Mouse (Mus musculus) forebrain, postnatal 0 days (tissue): ENCODE results near the gene D17H6S53E. TPM values are rescaled to one million over a fixed set of nuclear protein-coding genes. Genes with fewer than 3 reads are reported as not detected.

Source experiments
- ATAC-seq: fragments of 200-750 bp; cut with Nextera tagmentation; 2 replicates; pipeline ENCODE4 v1.8.0; 2017; ENCODE audit warnings: mild to moderate bottlenecking, moderate library complexity
- DNase-seq: peaks from one replicate; pipeline ENCODE4 v3.0.0-alpha.2; 2015
- H3K27ac ChIP-seq: fragments of 300-500 bp; sonication (generic); 2 replicates; pipeline ENCODE4 v1.5.1; 2014; ENCODE audit warnings: low read depth, mild to moderate bottlenecking, antibody characterized with exemption, low read length, moderate library complexity, mixed read lengths
- H3K27me3 ChIP-seq: fragments of 300-500 bp; sonication (generic); 2 replicates; pipeline ENCODE4 v1.6.1; 2014; ENCODE audit warnings: mild to moderate bottlenecking, low read length, mixed read lengths; ENCODE audit not compliant: insufficient read depth
- H3K36me3 ChIP-seq: fragments of 300-500 bp; sonication (generic); 2 replicates; pipeline ENCODE4 v1.6.1; 2014; ENCODE audit warnings: mild to moderate bottlenecking, moderate library complexity; ENCODE audit not compliant: insufficient read depth
- H3K4me1 ChIP-seq: fragments of 300-500 bp; sonication (generic); 2 replicates; pipeline ENCODE4 v1.6.1; 2014; ENCODE audit warnings: antibody characterized with exemption; ENCODE audit not compliant: insufficient read depth
- H3K4me2 ChIP-seq: fragments of 300-500 bp; sonication (generic); 2 replicates; pipeline ENCODE4 v1.6.1; 2014; ENCODE audit warnings: low read depth, mild to moderate bottlenecking, moderate library complexity
- H3K4me3 ChIP-seq: fragments of 300-500 bp; sonication (generic); 2 replicates; pipeline ENCODE4 v1.5.1; 2014; ENCODE audit warnings: low read depth, low read length, mixed read lengths
- H3K9ac ChIP-seq: fragments of 300-500 bp; sonication (generic); 2 replicates; pipeline ENCODE4 v1.6.1; 2014; ENCODE audit warnings: mild to moderate bottlenecking
- H3K9me3 ChIP-seq: fragments of 300-500 bp; sonication (generic); 2 replicates; pipeline ENCODE4 v1.6.1; 2016; ENCODE audit warnings: low read length
- CTCF ChIP-seq: sonication (generic); IDR thresholded peaks from 2 replicates; pipeline ENCODE4 v1.5.1; 2016; ENCODE audit warnings: antibody characterized with exemption, control low read depth, low read depth
- WGBS: fragments of 180-500 bp; shearing (Covaris S2); extraction: QIAGEN DNeasy Blood & Tissue Kit; methylation state at CpG from one replicate; pipeline ENCODE4 v1.1.7; 2014; 5-methylcytosine and 5-hydroxymethylcytosine counted together
- polyA plus RNA-seq: library from polyadenylated mRNA; unstranded; fragments of >200 nt; fragmentation: Nextera tagmentation; extraction: Ambion mirVana; gene quantifications from 2 replicates; pipeline ENCODE4 v1.2.1, GENCODE M21; 2015
- total RNA-seq: library from RNA; depleted of rRNA; stranded (reverse); fragments of >200 nt; gene quantifications from 2 replicates; pipeline ENCODE4 v1.2.3, GENCODE M21; 2014

Gene D17H6S53E
- total and polyA plus RNA-seq, 2 experiments from 2014 or later: 8.0 to 15.3 TPM

DNA sequence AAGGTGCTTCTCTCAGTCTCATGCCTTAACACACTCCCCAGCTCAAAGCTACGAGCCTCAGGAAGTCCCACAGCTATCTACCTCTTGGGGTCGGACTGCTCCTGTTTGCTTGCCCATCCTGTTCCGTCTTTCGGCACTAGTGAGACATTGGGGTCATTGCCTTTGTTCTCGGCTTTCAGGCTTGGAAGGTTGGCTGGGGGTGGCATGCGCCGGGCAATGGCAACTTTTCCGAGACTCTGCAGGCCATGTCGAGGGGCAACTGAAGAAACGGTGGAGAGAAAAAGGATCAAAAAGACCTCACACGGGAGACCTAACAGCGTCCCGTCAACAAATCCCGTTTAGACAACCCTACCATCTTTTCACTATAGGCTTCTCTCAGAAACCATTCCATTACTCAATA is 35.9 kb downstream of the D17H6S53E start:
- Histone ChIP-seq H3K4me2 (peak overlapping the region; percentile 66), H3K9ac (peak overlapping the region; percentile 100), H3K9me3 (no peaks in the 10 kb centered on the region), H3K27ac (no peak overlapping the region), H3K36me3 (peaks cover 56% of the 10 kb centered on the region), H3K4me1 (peaks cover 17% of the 10 kb centered on the region), H3K27me3 (no peaks in the 10 kb centered on the region), H3K4me3 (peak overlapping the region; percentile 94; the same call in 1 of the 2 replicates)
- ATAC-seq: no peak
- no peak for TF ChIP-seq CTCF
- no peak for DNase-seq
- 68% methylated on average over 14 of the region's 14 CpGs for WGBS

DNA sequence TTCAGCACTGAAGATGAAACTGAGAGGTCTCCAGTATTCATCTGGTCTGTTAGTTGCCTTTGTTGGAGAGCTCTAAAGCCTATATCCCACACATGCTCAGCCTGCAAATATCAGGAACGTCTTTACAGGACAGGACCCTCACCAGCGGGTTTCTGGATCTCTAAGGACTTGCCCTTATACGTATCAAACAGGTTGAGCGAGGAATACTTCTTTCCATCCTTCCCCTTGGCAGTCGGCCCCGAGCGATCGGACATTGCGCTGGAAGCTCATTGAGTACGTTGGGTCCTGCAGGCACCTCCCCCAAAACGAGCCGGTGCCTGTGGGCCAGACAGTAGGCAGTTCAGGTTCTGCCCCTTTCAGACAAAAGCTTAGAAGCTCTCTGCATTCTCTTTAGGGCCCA is 36.6 kb downstream of the D17H6S53E start:
- Histone ChIP-seq H3K9ac (peak overlapping the region; percentile 100), H3K4me3 (peak overlapping the region; percentile 94), H3K4me2 (peak overlapping the region; percentile 66), H3K9me3 (no peaks in the 10 kb centered on the region), H3K4me1 (peaks cover 17% of the 10 kb centered on the region), H3K36me3 (peaks cover 50% of the 10 kb centered on the region), H3K27me3 (no peaks in the 10 kb centered on the region), H3K27ac (peak overlapping the region; percentile 29; the same call in 1 of the 2 replicates)
- no peak for TF ChIP-seq CTCF
- DNase-seq: no peak
- 22% methylated on average over 12 of the region's 12 CpGs for WGBS
- ATAC-seq: no peak

DNA sequence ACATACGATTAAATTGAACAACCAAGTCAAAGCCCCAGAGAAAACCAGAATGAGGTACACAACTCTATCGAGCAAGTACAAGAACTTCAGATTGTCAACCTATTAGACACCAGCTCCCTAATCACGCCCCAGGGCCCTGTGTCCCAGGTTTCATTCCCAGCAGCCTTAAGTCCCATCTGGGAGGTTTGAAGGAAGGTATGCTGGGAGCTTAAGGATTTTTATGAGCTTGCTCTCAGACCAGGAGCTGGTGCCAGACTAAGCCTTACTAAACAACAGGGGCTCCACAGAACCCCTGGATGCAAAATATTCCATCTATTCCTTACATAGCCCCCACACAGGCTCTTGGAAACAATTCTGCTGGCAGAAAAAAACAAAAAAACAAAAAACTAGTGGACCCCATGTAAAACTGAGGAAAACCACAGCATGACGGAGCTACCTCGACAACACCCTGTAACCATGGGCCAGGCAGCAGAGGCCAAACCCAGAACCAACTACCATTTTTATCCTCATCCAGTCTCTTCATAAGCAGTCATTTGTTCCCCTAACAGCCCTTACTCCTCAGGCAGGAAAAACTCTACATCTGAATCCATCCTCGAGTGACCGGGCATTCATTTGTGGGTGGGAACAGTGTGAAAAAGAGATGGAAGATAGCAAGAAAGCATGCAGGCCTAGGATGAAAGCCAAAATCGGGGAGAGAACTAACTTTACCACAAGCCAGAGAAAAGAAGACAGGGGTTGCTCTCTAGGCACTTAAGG is 37.3 kb downstream of the D17H6S53E start:
- Histone ChIP-seq H3K9ac (peak overlapping the region; percentile 100), H3K9me3 (no peaks in the 10 kb centered on the region), H3K36me3 (peaks cover 42% of the 10 kb centered on the region), H3K27ac (peak overlapping the region; percentile 98), H3K27me3 (no peaks in the 10 kb centered on the region), H3K4me3 (peak overlapping the region; percentile 94), H3K4me2 (peak overlapping the region; percentile 66), H3K4me1 (peaks cover 17% of the 10 kb centered on the region)
- 7% methylated on average over 8 of the region's 8 CpGs for WGBS
- DNase-seq (no peak), ATAC-seq (no peak)
- no peak for TF ChIP-seq CTCF

DNA sequence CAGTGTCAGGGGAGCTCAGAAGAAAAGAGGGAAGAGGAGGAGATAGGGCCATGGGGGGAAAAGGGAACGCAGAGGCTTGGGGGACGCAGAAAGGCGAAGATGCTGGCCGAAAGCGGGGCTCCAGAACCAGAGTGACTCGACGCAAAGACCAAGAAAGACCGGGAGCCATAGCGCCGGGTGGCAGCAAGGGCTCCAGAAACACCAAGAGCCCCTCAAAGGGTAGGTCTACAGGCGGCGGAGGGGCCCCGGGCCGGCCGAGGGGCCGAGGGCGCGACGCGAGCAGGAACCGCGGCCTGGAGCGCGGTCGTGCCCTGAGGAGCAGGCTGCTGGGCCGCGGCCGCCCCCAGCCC is 38.0 kb downstream of the D17H6S53E start:
- H3K27ac ChIP-seq: peak overlapping the region; percentile 98

DNA sequence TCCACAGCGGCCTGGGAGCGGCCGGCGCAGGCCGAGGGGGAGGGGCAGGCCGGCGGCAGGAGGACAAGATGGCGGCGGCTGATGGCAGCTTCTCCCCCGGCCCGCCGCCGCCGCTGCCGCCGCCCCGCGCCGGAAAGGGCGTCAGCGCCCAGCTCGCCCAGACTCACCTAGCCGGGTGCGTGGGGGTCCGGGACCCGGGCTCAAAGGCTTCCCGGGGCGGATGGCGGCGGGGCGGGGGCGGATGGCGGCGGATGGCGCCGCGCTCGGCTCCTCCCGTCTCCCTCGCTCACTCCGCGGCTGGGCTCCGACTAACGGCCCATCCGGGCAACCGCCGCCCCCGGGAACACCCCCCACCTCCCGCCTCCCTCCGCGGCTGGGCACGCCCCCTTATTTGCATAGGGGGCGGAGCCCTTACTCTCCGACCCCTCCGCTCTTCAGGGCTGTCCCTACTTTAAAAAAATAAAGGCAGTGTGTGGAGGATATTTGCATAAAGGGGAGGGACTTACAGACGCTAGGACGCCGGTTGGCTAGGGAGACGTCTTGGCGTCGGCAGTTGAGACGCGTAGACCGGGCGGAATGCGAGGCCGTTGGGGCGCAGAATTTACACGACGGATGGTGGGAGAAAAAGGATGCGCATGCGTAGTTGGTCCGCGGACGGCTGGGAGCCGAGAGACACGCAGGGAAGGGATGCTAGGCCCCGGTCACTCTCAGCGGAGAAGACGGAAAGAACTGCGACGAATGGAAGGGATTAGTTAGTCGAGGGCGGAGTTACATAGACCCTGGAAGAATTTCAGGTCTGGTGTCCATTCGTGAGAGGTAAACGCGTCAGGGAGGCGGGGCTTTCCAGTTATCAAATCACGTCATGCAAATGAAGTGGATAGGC is 38.6 kb downstream of the D17H6S53E start, which contains the start of gene Prrc2a:
TSS of gene Prrc2a (minus strand) at position 330 of the 883 bp plus-strand sequence.
- no peaks in the 10 kb centered on the region for H3K27me3 ChIP-seq
- H3K4me3 ChIP-seq: peak within 1 kb of the TSS; percentile 94
- no peaks in the 10 kb centered on the region for H3K9me3 ChIP-seq
- TF ChIP-seq CTCF: no peak
- peaks cover 29% of the 10 kb centered on the region for H3K36me3 ChIP-seq
- DNase-seq (peak; percentile 100), ATAC-seq (peak; percentile 93)
- WGBS: 1% methylated on average over 76 of the region's 89 CpGs
- peak within 1 kb of the TSS; percentile 98 for H3K27ac ChIP-seq
- peak within 1 kb of the TSS; percentile 100 for H3K9ac ChIP-seq
- peak within 1 kb of the TSS; percentile 66 for H3K4me2 ChIP-seq
- peaks cover 17% of the 10 kb centered on the region for H3K4me1 ChIP-seq

More for the DNA sequence above, 38.0 kb downstream of the D17H6S53E start:
- ATAC-seq (no peak), DNase-seq (no peak)
- peak overlapping the region; percentile 66 for H3K4me2 ChIP-seq
- no peaks in the 10 kb centered on the region for H3K9me3 ChIP-seq
- peaks cover 35% of the 10 kb centered on the region for H3K36me3 ChIP-seq
- peak overlapping the region; percentile 94 for H3K4me3 ChIP-seq
- no peak for TF ChIP-seq CTCF
- peak overlapping the region; percentile 100 for H3K9ac ChIP-seq
- WGBS: 0% methylated on average over 13 of the region's 28 CpGs
- peaks cover 17% of the 10 kb centered on the region for H3K4me1 ChIP-seq
- H3K27me3 ChIP-seq: no peaks in the 10 kb centered on the region

DNA sequence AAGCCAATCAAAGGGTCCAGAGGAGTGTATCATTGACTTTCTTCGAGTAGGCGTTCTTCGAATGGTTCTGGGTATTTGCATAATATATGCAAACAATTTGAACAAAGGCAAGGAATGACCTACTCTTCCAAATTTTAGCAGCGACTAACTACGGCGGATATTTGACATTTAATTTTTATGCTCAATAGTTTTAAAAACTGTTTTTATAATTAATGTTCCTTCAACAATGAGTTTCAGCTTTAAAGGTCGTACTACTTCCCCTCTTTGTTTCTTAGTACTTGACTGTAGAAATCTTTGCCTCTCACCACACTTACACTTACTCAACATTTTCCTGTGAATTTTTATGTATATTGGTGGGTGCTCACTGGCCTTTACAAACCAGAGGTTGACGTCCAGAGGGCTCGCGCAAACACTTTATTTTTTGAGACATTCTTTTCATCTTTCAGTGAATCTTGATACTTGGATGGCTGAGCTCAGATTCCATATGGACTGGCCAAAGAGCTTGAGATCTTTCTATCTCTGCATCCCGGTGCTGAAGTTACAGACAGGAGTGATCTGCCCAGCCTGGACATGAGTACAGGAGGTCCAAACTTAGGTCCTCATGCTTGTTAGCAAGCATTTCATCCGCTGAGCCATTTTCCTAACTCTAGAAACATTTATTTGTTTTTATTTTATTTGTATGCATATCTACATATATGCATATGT is 39.4 kb downstream of the D17H6S53E start:
- TF ChIP-seq CTCF: no peak
- peak overlapping the region; percentile 93 for H3K27ac ChIP-seq
- WGBS: 20% methylated on average over 12 of the region's 12 CpGs
- H3K27me3 ChIP-seq: no peaks in the 10 kb centered on the region
- peak overlapping the region; percentile 53 for H3K4me2 ChIP-seq
- peak overlapping the region; percentile 94 for H3K4me3 ChIP-seq
- H3K9ac ChIP-seq: peak overlapping the region; percentile 46
- peaks cover 17% of the 10 kb centered on the region for H3K4me1 ChIP-seq
- peaks cover 21% of the 10 kb centered on the region for H3K36me3 ChIP-seq
- H3K9me3 ChIP-seq: no peaks in the 10 kb centered on the region
- ATAC-seq (peak; percentile 86), DNase-seq (no peak)
